Mouse (Mus musculus) kidney, adult 2 months (tissue): Measurements from ENCODE around the gene Ipo11.

Experiments
- CTCF ChIP-seq: fragments of 200-500 bp; conservative IDR thresholded peaks from 2 replicates; pipeline ENCODE4 v1.5.1; 2011; ENCODE audit warnings: low read depth, mild to moderate bottlenecking, control low read depth, low read length, moderate library complexity, mixed read lengths; ENCODE audit not compliant: insufficient read depth, insufficient read length
- POLR2A ChIP-seq: fragments of 200-500 bp; IDR thresholded peaks from one replicate; pipeline ENCODE4 v1.6.1; 2011; ENCODE audit warnings: low read depth, low read length, control low read depth

GRCm38 (mm10) chr13:106904637-106905036, 32.1 kb downstream of the Ipo11 start:
- TF ChIP-seq CTCF (no peak), POLR2A (no peak)
